Mouse (Mus musculus): Measurements from ENCODE around the gene Mfsd8. TPM values are rescaled to one million over a fixed set of nuclear protein-coding genes. Genes with fewer than 3 reads are reported as not detected.

Gene Mfsd8
- total RNA-seq, 2 experiments from 2014 or later, result 18.3 to 19.5 TPM

Other genes starting within 250 kb of the Mfsd8 start
- not detected for gene Slc25a31, start 138.0 kb downstream of the Mfsd8 start, total RNA-seq (2021)
- 100 to 1,000 TPM; 123 to 124 TPM for gene Hspa4l, start 102.4 kb downstream of the Mfsd8 start, total RNA-seq (2021)
- 1 to 10 TPM; 3.1 to 4.5 TPM for gene Plk4, start 46.9 kb downstream of the Mfsd8 start, total RNA-seq (2021)
- 10 to 100 TPM; 11.3 to 14.8 TPM for gene Abhd18, start 84 bp upstream of the Mfsd8 start, total RNA-seq (2021)
- under 1 TPM in 1 of 2 experiments, not detected in 1; 0.15 TPM for gene 1700034I23Rik, start 55.7 kb upstream of the Mfsd8 start, total RNA-seq (2021)
- 10 to 100 TPM; 21.6 to 21.9 TPM for gene Larp1b, start 102.9 kb upstream of the Mfsd8 start, total RNA-seq (2021)
- 10 to 100 TPM; 45.9 to 46.6 TPM for gene Pgrmc2, start 236.2 kb upstream of the Mfsd8 start, total RNA-seq (2021)

Measured in left cerebral cortex, postnatal 14 days (tissue).